Mouse (Mus musculus) ES-CJ7 (cell line): ENCODE data around the gene Gls2.
"Not testable (repeated sequence)": the region's sequence is repeated elsewhere in the genome, so short reads cannot be mapped to it uniquely, and the experiment has no call there.

Source experiments
- DNase-seq: peaks from one replicate; pipeline ENCODE4 v3.0.0; 2011; ENCODE audit warnings: low read depth, low spot score

The Gls2 gene

DNA sequence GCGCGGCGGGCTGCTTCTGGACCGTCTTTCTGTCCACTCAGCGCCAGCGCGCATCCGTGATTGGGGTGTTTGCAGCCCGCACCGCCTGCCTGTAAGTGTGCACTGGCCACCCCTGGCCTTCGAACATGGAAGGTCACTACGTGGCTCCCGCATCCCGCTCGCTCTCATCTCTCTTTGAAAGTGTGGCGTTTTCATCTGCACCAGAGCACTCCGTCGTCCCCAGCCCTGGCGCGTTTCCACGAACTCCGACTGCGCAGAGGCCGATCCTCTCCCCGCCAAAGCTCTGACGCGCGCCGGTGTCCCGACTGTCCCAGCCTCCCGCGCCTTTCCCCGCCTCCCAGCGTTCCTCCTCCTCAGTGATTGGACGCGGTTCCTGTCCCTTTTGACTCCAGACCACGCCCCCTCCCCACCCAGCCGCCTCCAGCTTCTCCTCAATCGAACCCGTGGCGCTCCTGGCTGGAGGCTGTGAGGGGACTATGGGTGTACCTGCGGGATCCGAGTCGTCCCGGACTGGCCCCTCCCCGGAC, at the start of gene Gls2:
Gene Gls2, plus strand, starts transcription at position 434 of the 527 bp plus-strand sequence.
- DNase-seq = peak; percentile 97

DNA sequence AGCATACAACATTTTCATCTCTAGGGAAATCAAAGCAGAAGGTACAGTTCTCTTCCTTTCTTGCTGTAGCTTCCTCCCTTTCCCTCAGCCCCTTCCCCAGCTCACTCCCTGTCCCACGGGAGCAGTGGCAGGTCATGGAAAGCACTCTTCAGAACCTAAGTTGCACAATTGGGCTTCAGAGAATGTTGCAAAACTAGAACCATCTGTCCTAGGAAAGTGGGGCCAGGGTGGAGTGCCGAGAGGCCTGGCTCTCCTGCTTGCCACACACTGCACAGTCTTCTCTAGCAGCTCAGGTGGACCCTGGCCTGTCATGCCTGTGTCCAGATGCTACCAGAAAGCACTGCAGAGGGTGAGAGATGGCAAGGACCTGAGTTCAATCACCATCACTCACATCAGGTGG, 49.3 kb upstream of the Gls2 start:
- DNase-seq = no peak

DNA sequence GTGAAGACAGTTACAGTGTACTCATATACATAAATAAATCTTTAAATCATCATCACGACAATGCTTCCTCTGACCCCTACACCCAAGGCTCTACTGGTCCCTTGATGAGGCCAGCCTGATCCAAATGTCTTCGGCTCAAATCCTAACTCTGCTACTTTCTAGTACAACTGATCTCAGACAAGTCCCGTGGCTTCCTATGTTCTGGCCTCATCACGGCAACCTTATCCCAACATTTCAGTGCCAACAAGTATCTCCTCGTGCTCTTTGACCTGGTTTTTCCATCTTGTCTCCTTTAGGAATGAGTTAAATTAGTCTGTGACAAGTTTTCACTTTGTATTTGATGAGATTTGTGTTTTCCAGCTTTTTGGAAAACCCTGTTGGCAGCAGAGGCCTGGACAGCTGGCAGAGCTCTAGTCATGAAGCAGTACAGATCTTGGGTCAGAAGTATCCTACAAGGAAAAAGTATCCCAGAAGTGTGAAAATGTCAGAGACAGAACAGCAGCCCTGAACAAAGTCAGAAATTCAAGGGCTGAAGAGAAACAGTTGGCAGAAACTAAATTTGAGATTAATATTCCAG, 45.4 kb upstream of the Gls2 start:
- no peak for DNase-seq

GRCm38 (mm10) chr10:128149592-128149991, 44.7 kb upstream of the Gls2 start:
- peak; percentile 93 for DNase-seq

DNA sequence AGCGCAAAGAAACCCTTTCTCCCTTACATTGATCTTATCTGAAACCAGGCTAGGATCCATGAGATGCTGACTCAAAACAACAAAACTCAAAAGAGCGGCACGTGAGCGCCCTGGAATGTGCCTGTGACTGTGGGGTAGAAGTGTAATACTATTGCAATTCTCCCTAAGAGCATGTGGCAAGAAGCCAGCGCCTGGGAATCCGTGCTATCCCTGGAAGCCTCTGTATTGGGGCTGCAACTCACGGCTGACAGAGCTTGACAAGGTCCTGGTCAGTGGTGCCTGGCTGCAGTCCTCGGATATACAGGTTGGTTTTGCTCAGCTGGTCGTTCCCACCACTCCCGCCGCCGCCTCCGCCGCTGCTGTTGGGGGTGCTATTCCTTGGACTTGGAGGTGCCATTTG, 43.3 kb upstream of the Gls2 start:
- DNase-seq = no peak

GRCm38 (mm10) chr10:128153978-128154377, 40.3 kb upstream of the Gls2 start:
- DNase-seq = no peak

GRCm38 (mm10) chr10:128165726-128166125, 28.5 kb upstream of the Gls2 start:
- not testable (repeated sequence) for DNase-seq

- peak; percentile 53 for DNase-seq
Observed at GRCm38 (mm10) chr10:128167091-128167490, 27.2 kb upstream of the Gls2 start.

GRCm38 (mm10) chr10:128171348-128171747, 22.9 kb upstream of the Gls2 start:
- DNase-seq = peak; percentile 46

DNA sequence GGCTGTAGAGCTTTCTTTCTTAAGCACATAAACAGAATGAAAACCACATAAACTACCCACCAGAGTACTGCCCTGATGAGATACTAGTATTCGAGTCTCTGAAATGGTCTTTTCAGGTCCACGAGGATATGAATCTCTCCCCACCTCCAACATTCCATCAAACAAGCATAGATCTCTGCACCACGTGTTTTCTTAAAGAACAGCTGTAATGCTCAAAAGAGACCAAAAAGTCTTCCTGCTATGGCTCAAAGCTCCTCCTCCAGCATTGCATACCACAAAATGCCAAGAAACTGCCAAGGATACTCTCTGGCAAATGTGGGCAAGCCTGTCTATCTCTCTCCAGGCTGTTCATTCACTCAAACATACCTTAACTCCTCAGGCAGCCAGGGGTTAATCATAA, 19.0 kb upstream of the Gls2 start:
- no peak for DNase-seq

DNA sequence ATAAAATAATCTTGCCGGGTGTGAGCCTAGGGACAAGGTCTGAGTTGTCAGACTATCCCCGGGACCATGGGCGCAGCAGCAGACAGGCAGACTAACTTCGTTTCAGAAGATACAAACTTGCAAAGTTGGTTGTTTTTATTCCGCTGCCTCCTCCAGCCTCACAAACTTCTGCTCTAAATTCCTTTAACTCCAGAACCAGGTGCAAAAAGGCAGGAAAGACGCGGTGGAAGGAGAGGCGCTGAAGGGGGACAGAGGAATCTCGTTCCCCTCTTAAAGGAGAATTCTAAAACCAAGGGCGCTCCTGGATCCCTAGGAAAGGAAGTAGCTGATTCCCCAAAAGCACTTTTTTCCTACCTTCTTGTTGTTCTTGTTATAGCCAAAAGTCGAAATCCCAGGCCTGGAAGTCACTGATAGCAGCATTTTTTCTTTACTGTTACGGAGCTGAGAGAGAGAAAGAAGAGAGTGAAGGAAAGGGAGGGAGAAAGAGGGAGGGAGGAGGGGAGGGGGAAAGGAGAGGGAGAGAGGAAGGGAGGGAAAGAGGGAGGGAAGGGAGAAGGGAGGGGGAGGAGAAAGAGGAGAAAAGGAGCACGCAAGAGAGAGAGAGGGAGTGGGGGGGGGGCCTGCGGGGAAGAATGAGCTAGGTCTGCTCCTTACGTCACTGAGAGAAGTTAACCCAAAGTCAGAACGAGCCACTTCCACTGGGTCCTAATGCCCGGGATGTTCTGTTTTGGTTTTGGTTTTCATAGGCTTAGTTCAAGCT, 18.1 kb upstream of the Gls2 start:
- peak; percentile 71 for DNase-seq

GRCm38 (mm10) chr10:128177316-128177715, 16.9 kb upstream of the Gls2 start:
- DNase-seq = no peak

DNA sequence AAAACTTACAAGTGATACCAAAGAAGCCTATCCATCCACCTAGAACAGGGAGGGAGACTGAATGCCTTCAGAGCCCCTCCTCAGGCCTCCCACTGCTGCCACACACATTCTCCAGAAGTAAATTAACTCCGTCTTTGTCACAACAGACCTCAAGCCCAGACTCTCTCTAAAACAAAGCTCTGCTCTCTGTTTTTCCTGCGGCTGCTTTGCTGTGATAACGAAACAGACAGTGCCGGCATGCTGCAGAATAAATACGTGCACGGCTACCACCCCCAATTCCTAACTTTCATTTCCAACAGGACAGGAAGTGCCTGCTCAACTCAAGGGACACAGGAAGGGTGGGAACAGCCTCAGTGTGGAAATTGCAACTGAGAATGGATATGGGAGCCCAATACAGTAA, 14.3 kb upstream of the Gls2 start, which contains the start of gene Rbms2:
Gene Rbms2, minus strand, starts transcription at position 309 of the 400 bp plus-strand sequence.
- no peak for DNase-seq

DNA sequence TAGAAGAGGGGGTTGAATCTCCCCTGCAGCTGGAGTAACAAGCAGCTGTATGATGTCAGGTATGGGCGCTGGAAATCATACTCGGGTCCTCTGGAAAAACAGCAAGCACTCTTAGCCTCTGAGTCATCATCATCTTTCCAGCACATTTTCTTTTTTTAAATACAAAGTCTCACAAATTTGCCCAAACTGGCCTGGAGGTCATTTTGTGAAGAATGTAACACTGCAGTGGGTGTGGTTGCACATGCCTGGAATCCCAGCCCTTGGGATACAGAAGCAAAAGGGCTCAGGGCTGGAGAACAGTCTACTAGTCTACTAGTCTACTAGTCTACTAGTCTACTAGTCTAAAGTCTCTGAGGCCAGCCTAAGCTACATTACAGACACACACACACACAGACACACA, 10.0 kb upstream of the Gls2 start:
- DNase-seq = peak; percentile 42

GRCm38 (mm10) chr10:128185277-128185940, 8.8 kb upstream of the Gls2 start:
- DNase-seq = peak; percentile 27

- peak; percentile 96 for DNase-seq
Observed at GRCm38 (mm10) chr10:128185959-128186358, 8.3 kb upstream of the Gls2 start.

- DNase-seq = peak; percentile 98
Observed at GRCm38 (mm10) chr10:128187181-128187605, 7.1 kb upstream of the Gls2 start.

GRCm38 (mm10) chr10:128188242-128188877, 5.9 kb upstream of the Gls2 start:
- peak; percentile 90 for DNase-seq

DNA sequence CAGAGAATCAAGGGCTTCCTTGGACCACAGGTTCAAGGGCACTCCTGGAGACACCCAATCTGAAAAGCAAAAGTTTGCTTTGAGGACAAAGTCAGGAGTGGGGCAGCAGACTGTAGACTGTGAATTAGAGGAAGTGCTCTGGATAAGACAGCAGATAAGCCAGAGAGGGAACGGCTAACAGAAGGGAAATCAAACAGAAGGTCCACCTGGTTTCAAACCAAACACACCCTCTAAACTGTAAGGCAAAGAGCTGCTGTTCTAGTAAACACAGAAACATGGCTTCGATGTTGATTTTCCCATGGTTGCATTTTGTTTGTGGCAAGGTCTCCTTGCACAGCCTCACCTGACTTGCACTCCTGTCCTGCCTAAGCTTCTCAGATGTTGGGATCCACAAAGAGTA, 2.8 kb upstream of the Gls2 start:
- no peak for DNase-seq

DNA sequence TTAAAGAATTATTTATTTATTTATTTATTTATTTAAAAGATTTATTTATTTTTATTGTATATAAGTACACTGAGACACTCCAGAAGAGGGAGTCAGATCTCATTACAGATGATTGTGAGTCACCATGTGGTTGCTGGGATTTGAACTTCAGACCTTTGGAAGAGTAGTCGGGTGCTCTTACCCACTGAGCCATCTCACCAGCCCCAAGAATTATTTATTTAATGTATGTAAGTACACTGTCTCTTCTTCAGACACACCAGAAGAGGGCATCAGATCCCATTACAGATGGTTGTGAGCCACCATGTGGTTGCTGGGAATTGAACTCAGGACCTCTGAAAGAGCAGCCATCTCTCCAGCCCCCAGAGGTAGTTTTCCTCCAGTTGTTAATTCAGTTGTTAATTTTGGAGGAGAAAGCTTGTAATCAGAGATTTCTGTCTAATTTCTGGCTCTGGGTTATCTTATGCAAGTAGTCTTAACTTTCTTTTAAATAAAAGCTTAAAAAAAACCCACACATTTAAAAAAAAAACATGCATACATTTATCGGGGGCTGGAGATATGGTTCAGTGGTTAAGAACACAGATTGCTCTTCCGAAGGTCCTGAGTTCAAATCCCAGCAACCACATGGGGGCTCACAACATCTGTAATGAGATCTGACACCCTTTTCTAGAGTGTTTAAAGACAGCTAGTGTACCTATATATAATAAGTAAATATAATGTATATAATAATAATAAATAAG, 2.1 kb upstream of the Gls2 start:
- not testable (repeated sequence) for DNase-seq

- no peak for DNase-seq
Observed at GRCm38 (mm10) chr10:128193113-128193512, 1.1 kb upstream of the Gls2 start.
